Mouse (Mus musculus) layer of hippocampus, adult 9-10 months (tissue): ENCODE measurements around the gene Cacng6.
"Not testable (repeated sequence)": the region's sequence is repeated elsewhere in the genome, so short reads cannot be mapped to it uniquely, and the experiment has no call there.

Experiments
- DNase-seq: peaks from one replicate; pipeline ENCODE4 v3.0.0; 2022; ENCODE audit warnings: low spot score

Gene Cacng6

GRCm38 (mm10) chr7:3423895-3424294, at the start of gene Cacng6:
Cacng6 (plus strand) TSS chr7:3424195.
- no peak for DNase-seq

- DNase-seq = no peak
Measured at GRCm38 (mm10) chr7:3376831-3377230, 47.2 kb upstream of the Cacng6 start.

- DNase-seq = no peak
Measured at GRCm38 (mm10) chr7:3382123-3382522, 41.9 kb upstream of the Cacng6 start.

- DNase-seq = no peak
Measured at GRCm38 (mm10) chr7:3384807-3385319, 39.1 kb upstream of the Cacng6 start.

- DNase-seq = no peak
Measured at GRCm38 (mm10) chr7:3386036-3386730, 37.8 kb upstream of the Cacng6 start.

- no peak for DNase-seq
Measured at GRCm38 (mm10) chr7:3387761-3388160, 36.2 kb upstream of the Cacng6 start.

GRCm38 (mm10) chr7:3388885-3389284, 35.1 kb upstream of the Cacng6 start:
- DNase-seq = no peak

- no peak for DNase-seq
Measured at GRCm38 (mm10) chr7:3389444-3390412, 34.3 kb upstream of the Cacng6 start.

- DNase-seq = no peak
Measured at GRCm38 (mm10) chr7:3390413-3391080, 33.4 kb upstream of the Cacng6 start, which contains the start of gene Cacng8. Cacng8 (plus strand) TSS chr7:3390683.

GRCm38 (mm10) chr7:3391081-3391451, 32.9 kb upstream of the Cacng6 start:
- no peak for DNase-seq

- DNase-seq = no peak
Measured at GRCm38 (mm10) chr7:3391809-3392208, 32.2 kb upstream of the Cacng6 start.

GRCm38 (mm10) chr7:3397355-3397754, 26.6 kb upstream of the Cacng6 start:
- no peak for DNase-seq

GRCm38 (mm10) chr7:3397797-3398196, 26.2 kb upstream of the Cacng6 start:
- DNase-seq = no peak

GRCm38 (mm10) chr7:3398363-3398762, 25.6 kb upstream of the Cacng6 start:
- not testable (repeated sequence) for DNase-seq

GRCm38 (mm10) chr7:3399937-3400336, 24.1 kb upstream of the Cacng6 start:
- no peak for DNase-seq

GRCm38 (mm10) chr7:3409729-3410520, 14.1 kb upstream of the Cacng6 start:
- no peak for DNase-seq

GRCm38 (mm10) chr7:3411160-3411941, 12.6 kb upstream of the Cacng6 start:
- DNase-seq = no peak

GRCm38 (mm10) chr7:3412036-3412435, 12.0 kb upstream of the Cacng6 start:
- DNase-seq = no peak

GRCm38 (mm10) chr7:3414888-3415287, 9.1 kb upstream of the Cacng6 start:
- no peak for DNase-seq

- no peak for DNase-seq
Measured at GRCm38 (mm10) chr7:3415378-3415777, 8.6 kb upstream of the Cacng6 start.

- no peak for DNase-seq
Measured at GRCm38 (mm10) chr7:3419941-3420340, 4.1 kb upstream of the Cacng6 start.
